Mouse (Mus musculus): Measurements from ENCODE around the gene Jun. TPM values are rescaled to one million over a fixed set of nuclear protein-coding genes. Genes with fewer than 3 reads are reported as not detected.

Gene Jun
- 57.0 TPM for polyA plus RNA-seq (2014; fragmentation: Illumina TruSeq; extraction: RNeasy Lipid Tissue Mini Kit (QIAGEN cat#74804); ENCODE audit: low read depth, low replicate concordance)

GRCm38 (mm10) chr4:95052025-95052899 is at the start of gene Jun:
TSS of gene Jun (minus strand) at chr4:95052222.

Other genes starting within 250 kb of the Jun start
- 0.58 TPM for gene Eqtn, start 123.4 kb downstream of the Jun start, polyA plus RNA-seq (2014; fragmentation: Illumina TruSeq; extraction: RNeasy Lipid Tissue Mini Kit (QIAGEN cat#74804); ENCODE audit: low read depth, low replicate concordance)
- 31.7 TPM for gene Mysm1, start 73.1 kb downstream of the Jun start, polyA plus RNA-seq (2014; fragmentation: Illumina TruSeq; extraction: RNeasy Lipid Tissue Mini Kit (QIAGEN cat#74804); ENCODE audit: low read depth, low replicate concordance)